Mouse (Mus musculus) spleen, embryonic (tissue): ENCODE measurements at regions not wholly inside any gene's neighbourhood (a gene's known extent, or its start where the extent isn't known, plus 50 kb on each side); places are given as distances from the start of the nearest gene placed in this dataset.

Source experiments
- CTCF ChIA-PET: fragments of 350-600 bp; sonication (Branson Sonifier 250); formaldehyde crosslinking; loops from one replicate; lab custom pipeline; 2022; lab: Charles Lee

GRCm38 (mm10) chr2:173366734-173367133 is 90.4 kb upstream of the Pmepa1 start:
- CTCF ChIA-PET, result no interaction called here

GRCm38 (mm10) chr2:173368899-173369298 is 92.6 kb upstream of the Pmepa1 start:
- CTCF ChIA-PET, result no interaction called here

GRCm38 (mm10) chr2:173376926-173377325 is 100.6 kb upstream of the Pmepa1 start:
- CTCF ChIA-PET, result no interaction called here

- CTCF ChIA-PET, result no interaction called here
Measured at GRCm38 (mm10) chr2:173377497-173378257, 101.3 kb upstream of the Pmepa1 start.

- CTCF ChIA-PET, result interaction anchor here (0.7 kb wide), 1 partner anchor 81 kb away, joined by 4 read pairs; no protein-coding TSS in a partner anchor
Measured at GRCm38 (mm10) chr2:173379736-173380135, 103.4 kb upstream of the Pmepa1 start.

GRCm38 (mm10) chr2:173380341-173380761 is 104.0 kb upstream of the Pmepa1 start:
- CTCF ChIA-PET, result interaction anchor here (0.7 kb wide), 1 partner anchor 80 kb away, joined by 4 read pairs; no protein-coding TSS in a partner anchor

- CTCF ChIA-PET, result no interaction called here
Measured at GRCm38 (mm10) chr2:173382176-173382813, 106.0 kb upstream of the Pmepa1 start.

GRCm38 (mm10) chr2:173384935-173385586 is 108.7 kb upstream of the Pmepa1 start:
- CTCF ChIA-PET, result interaction anchor here (1.2 kb wide), 1 partner anchor 85 kb away, joined by 3 read pairs; no protein-coding TSS in a partner anchor

- CTCF ChIA-PET, result interaction anchor here (0.7 kb wide), 1 partner anchor 24 kb away, joined by 3 read pairs; no protein-coding TSS in a partner anchor
Measured at GRCm38 (mm10) chr2:173385722-173386141, 109.4 kb upstream of the Pmepa1 start.

- CTCF ChIA-PET, result no interaction called here
Measured at GRCm38 (mm10) chr2:173388140-173388539, 111.8 kb upstream of the Pmepa1 start.

- CTCF ChIA-PET, result no interaction called here
Measured at GRCm38 (mm10) chr2:173392557-173393323, 116.4 kb upstream of the Pmepa1 start.

GRCm38 (mm10) chr2:173393324-173393592 is 116.9 kb upstream of the Pmepa1 start:
- CTCF ChIA-PET, result no interaction called here

GRCm38 (mm10) chr2:173395526-173395925 is 119.2 kb upstream of the Pmepa1 start:
- CTCF ChIA-PET, result interaction anchor here (0.8 kb wide), 1 partner anchor 43 kb away, joined by 5 read pairs; no protein-coding TSS in a partner anchor

- CTCF ChIA-PET, result interaction anchor here (0.7 kb wide), 1 partner anchor 1479 kb away, joined by 4 read pairs; no protein-coding TSS in a partner anchor
Measured at GRCm38 (mm10) chr2:173397846-173398331, 121.6 kb upstream of the Pmepa1 start.

GRCm38 (mm10) chr2:173405629-173406028 is 116.8 kb upstream of the 1700021F07Rik start:
- CTCF ChIA-PET, result no interaction called here

GRCm38 (mm10) chr2:173406344-173407094 is 115.9 kb upstream of the 1700021F07Rik start:
- CTCF ChIA-PET, result no interaction called here

GRCm38 (mm10) chr2:173407133-173407532 is 115.3 kb upstream of the 1700021F07Rik start:
- CTCF ChIA-PET, result no interaction called here

- CTCF ChIA-PET, result interaction anchor here (1.1 kb wide), 1 partner anchor 31 kb away, joined by 3 read pairs; no protein-coding TSS in a partner anchor
Measured at GRCm38 (mm10) chr2:173408681-173409081, 113.7 kb upstream of the 1700021F07Rik start.

GRCm38 (mm10) chr2:173409433-173409832 is 113.0 kb upstream of the 1700021F07Rik start:
- CTCF ChIA-PET, result interaction anchor here (1.1 kb wide), 1 partner anchor 30 kb away, joined by 3 read pairs; no protein-coding TSS in a partner anchor
